Mouse (Mus musculus) liver, embryonic 14.5 days (tissue): ENCODE measurements around the gene Cd200. TPM values are rescaled to one million over a fixed set of nuclear protein-coding genes. Genes with fewer than 3 reads are reported as not detected.

ENCODE experiments used
- ATAC-seq: fragments of 200-750 bp; cut with Nextera tagmentation; 2 replicates; pipeline ENCODE4 v1.8.0; 2017; ENCODE audit warnings: moderate number of reproducible peaks, mild to moderate bottlenecking, moderate library complexity; ENCODE audit not compliant: insufficient read depth
- DNase-seq, 3 experiments: peaks; one replicate each; pipeline ENCODE4 v3.0.0-alpha.2; 2012 to 2013; ENCODE audit warnings: low read depth in 3 of 3, low spot score in 3 of 3
- H3K27ac ChIP-seq: fragments of 300-500 bp; sonication (generic); 2 replicates; pipeline ENCODE4 v1.5.1; 2014; ENCODE audit warnings: moderate library complexity, mild to moderate bottlenecking, control low read depth, inconsistent platforms
- H3K27me3 ChIP-seq: fragments of 300-500 bp; sonication (generic); 2 replicates; pipeline ENCODE4 v1.6.1; 2014; ENCODE audit warnings: mild to moderate bottlenecking, low read length, moderate library complexity; ENCODE audit not compliant: control insufficient read depth, insufficient read depth
- H3K36me3 ChIP-seq: fragments of 300-500 bp; sonication (generic); replicated peaks from 2 replicates; pipeline ENCODE4 v1.6.1; 2014; ENCODE audit warnings: low read depth; ENCODE audit not compliant: control insufficient read depth, insufficient read depth
- H3K4me1 ChIP-seq, 2 experiments: fragments of 200-500 bp in 1 of 2; fragments of 300-500 bp in 1 of 2; sonication (generic) in 1 of 2; replicated peaks; 2 replicates each; pipeline ENCODE4 v1.6.1; 2012 to 2014; ENCODE audit warnings: antibody characterized with exemption in 1 of 2, inconsistent platforms in 1 of 2, low read length in 1 of 2; ENCODE audit not compliant: control insufficient read depth in 2 of 2, insufficient read depth in 2 of 2
- H3K4me2 ChIP-seq: fragments of 300-500 bp; sonication (generic); 2 replicates; pipeline ENCODE4 v1.6.1; 2014; ENCODE audit warnings: low read depth, mild to moderate bottlenecking, control low read depth, moderate library complexity
- H3K4me3 ChIP-seq, 2 experiments: fragments of 200-500 bp in 1 of 2; fragments of 300-500 bp in 1 of 2; sonication (generic) in 1 of 2; 2 replicates each; pipeline ENCODE4 v1.5.1; 2012 to 2014; ENCODE audit warnings: low read depth in 2 of 2, low read length in 2 of 2, mild to moderate bottlenecking in 2 of 2, control low read depth in 1 of 2, inconsistent platforms in 1 of 2, moderate library complexity in 1 of 2; ENCODE audit not compliant: insufficient read depth in 1 of 2
- H3K9ac ChIP-seq: fragments of 300-500 bp; sonication (generic); replicated peaks from 2 replicates; pipeline ENCODE4 v1.6.1; 2014; ENCODE audit warnings: mild to moderate bottlenecking, control low read depth, moderate library complexity
- H3K9me3 ChIP-seq: fragments of 300-500 bp; sonication (generic); 2 replicates; pipeline ENCODE4 v1.6.1; 2016; ENCODE audit warnings: low read length, mixed read lengths; ENCODE audit not compliant: control insufficient read depth
- CTCF ChIP-seq: IDR thresholded peaks from 2 replicates; pipeline ENCODE4 v1.5.1; 2016; ENCODE audit warnings: antibody characterized with exemption, low read depth, control low read depth
- EP300 ChIP-seq: IDR thresholded peaks from 2 replicates; pipeline ENCODE4 v1.6.1; 2016; ENCODE audit warnings: antibody characterized with exemption, low read depth
- WGBS: fragments of 180-500 bp; shearing (Covaris S2); extraction: QIAGEN DNeasy Blood & Tissue Kit; methylation state at CpG from one replicate; pipeline ENCODE4 v1.1.7; 2014; ENCODE audit not compliant: insufficient replicate concordance; 5-methylcytosine and 5-hydroxymethylcytosine counted together
- polyA plus RNA-seq, 2 experiments: library from polyadenylated mRNA; depleted of rRNA in 1 of 2; stranded (reverse) in 1 of 2; unstranded in 1 of 2; fragments of >200 nt; fragmentation: Nextera tagmentation in 1 of 2; extraction: Ambion mirVana in 1 of 2; gene quantifications; 2 replicates each; pipeline versions ENCODE4 v1.2.1 to v1.2.3; 2012 to 2014

The Cd200 gene
- polyA plus RNA-seq, 2 experiments = 0.39 to 0.42 TPM

DNA sequence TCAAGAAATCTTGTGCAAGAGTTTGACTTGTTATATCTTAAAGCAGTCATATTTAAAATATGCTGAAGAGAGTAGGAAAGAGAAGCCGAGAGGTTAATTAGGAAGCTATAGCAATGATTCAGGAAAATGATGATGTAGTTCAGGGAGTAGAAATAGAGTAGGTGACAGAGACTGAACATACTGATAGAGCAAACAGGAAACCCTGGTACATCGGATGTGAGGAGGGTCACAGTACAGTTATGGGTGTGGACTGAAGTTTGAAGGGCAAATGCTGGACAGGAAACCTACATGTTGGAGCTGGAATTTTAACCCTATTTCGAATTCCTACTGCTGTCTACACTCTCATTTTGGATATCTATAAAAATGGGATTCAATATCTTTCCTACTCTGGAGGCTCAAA, 29.9 kb downstream of the Cd200 start:
- no peaks in the 10 kb centered on the region for H3K27me3 ChIP-seq
- no peak for DNase-seq
- ATAC-seq = no peak
- H3K4me1 ChIP-seq = no peaks in the 10 kb centered on the region
- WGBS = 40% methylated on average over 3 of the region's 3 CpGs
- no peak overlapping the region for H3K9ac ChIP-seq
- H3K27ac ChIP-seq = no peak overlapping the region
- H3K4me3 ChIP-seq = no peak overlapping the region
- no peak overlapping the region for H3K4me2 ChIP-seq
- no peaks in the 10 kb centered on the region for H3K9me3 ChIP-seq
- no peaks in the 10 kb centered on the region for H3K36me3 ChIP-seq
- TF ChIP-seq CTCF (no peak), EP300 (no peak)

DNA sequence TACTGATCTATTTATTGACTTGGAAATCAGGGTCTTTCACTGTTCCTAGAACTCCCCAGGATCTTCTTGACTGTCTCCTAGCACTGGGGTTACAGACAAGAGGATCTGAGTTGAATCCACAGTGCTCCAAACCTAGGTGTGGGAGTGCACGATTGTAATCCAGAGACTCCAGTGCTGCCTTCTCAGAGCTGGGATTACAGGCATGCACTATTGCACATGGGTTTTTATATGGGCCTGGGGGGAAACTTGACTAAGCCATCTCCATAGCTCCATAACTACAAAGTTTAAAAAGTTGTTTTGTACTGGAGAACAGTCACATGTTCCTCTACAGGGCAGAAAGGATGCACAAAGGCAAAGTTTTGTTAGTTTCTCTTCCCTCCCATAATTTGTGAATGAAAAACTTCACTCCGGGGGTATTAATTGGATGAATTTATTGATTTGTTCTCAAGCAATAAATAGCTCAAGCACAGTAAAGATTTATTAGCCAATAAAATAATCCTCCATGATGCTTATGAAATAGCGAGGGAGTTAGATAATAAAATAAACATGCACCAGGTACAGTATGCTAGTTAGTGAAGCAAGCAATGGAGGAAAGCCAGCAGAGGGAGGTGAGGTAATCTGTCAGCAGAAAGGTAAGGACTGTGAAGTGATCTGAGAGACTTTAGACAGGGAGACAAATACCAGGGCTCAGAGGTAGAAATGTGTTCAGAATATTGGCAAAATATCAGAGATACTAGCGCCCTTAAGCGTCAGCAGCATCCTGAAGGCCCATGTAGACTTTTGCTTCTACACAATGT, 30.5 kb downstream of the Cd200 start:
- TF ChIP-seq EP300 (no peak), CTCF (no peak)
- no peak overlapping the region for H3K4me2 ChIP-seq
- H3K4me1 ChIP-seq = no peaks in the 10 kb centered on the region
- no peak overlapping the region for H3K9ac ChIP-seq
- no peak overlapping the region for H3K27ac ChIP-seq
- WGBS = 61% methylated on average over 5 of the region's 5 CpGs
- no peak for DNase-seq
- H3K9me3 ChIP-seq = no peaks in the 10 kb centered on the region
- H3K36me3 ChIP-seq = no peaks in the 10 kb centered on the region
- H3K4me3 ChIP-seq = no peak overlapping the region
- no peak for ATAC-seq
- H3K27me3 ChIP-seq = no peaks in the 10 kb centered on the region

DNA sequence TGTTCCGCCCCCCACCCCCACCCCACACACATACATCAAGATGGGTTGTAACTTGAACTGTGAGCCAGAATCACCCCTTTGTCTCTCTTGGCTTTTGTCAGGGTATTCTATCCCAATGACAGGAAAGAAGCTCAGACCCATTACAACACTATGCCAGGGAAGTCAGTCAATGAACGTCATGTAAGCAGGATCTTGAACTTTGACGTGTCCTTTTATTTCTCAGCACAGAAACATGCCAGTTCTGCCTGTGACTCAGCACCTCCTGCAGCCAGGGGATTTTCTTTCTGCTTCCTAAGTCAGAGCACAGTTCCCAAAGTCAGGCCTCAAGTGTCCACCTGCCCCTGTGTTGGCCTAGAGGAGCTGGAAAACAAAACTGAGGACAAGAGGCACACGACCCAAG, 31.5 kb downstream of the Cd200 start:
- Histone ChIP-seq H3K9me3 (no peaks in the 10 kb centered on the region), H3K4me3 (no peak overlapping the region), H3K27ac (no peak overlapping the region), H3K4me2 (no peak overlapping the region), H3K4me1 (no peaks in the 10 kb centered on the region), H3K9ac (no peak overlapping the region), H3K36me3 (no peaks in the 10 kb centered on the region), H3K27me3 (no peaks in the 10 kb centered on the region)
- ATAC-seq (no peak), DNase-seq (no peak)
- no peak for TF ChIP-seq EP300
- TF ChIP-seq CTCF = no peak
- WGBS = 60% methylated on average over 4 of the region's 4 CpGs

DNA sequence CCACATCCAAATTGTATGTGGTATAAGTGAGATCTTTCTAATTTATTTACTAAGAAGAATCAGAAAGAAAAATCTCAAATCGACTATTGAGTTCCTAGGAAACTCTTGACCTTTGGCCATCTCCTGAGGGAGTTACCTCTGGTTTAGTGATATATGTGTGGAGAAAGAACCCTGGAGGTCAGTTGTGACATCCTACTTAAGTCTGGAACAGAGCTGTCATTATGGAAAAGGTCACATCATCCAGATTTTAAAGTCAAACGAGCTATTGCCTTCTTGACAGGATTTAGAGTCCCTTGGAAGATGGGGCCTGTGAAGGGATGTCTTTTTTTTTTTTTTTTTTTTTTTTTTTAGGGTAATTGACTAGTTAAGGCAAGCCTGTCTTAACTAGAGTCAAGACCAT, 32.0 kb downstream of the Cd200 start:
- Histone ChIP-seq H3K4me3 (no peak overlapping the region), H3K4me2 (no peak overlapping the region), H3K27me3 (no peaks in the 10 kb centered on the region), H3K27ac (no peak overlapping the region), H3K9me3 (no peaks in the 10 kb centered on the region), H3K4me1 (no peaks in the 10 kb centered on the region), H3K36me3 (no peaks in the 10 kb centered on the region), H3K9ac (no peak overlapping the region)
- TF ChIP-seq CTCF = no peak
- no peak for TF ChIP-seq EP300
- DNase-seq = no peak
- no peak for ATAC-seq
- WGBS = 41% methylated on average over 2 of the region's 2 CpGs

DNA sequence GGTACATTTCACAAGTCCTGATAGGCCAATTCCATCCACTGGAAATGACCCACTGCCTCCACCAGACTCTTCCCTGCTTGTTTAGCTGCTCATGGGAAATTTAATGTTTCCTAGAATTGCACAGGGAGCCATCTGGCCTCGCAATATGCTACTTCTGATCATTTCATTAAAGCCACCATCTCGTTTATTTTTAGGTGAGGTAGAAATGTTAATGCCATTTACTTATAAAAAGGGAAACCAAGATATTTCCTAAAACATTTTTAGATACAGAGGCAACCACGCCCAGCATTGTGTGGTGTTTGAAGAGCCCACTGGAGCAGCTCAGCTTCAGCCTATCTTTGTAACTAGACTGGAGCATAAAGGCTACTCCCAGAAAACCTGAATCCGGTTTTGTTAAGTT, 32.6 kb downstream of the Cd200 start:
- no peak for ATAC-seq
- Histone ChIP-seq H3K27me3 (no peaks in the 10 kb centered on the region), H3K9ac (no peak overlapping the region), H3K9me3 (no peaks in the 10 kb centered on the region), H3K36me3 (no peaks in the 10 kb centered on the region), H3K4me3 (no peak overlapping the region), H3K4me2 (no peak overlapping the region), H3K27ac (no peak overlapping the region), H3K4me1 (no peaks in the 10 kb centered on the region)
- WGBS = 40% methylated on average over 4 of the region's 4 CpGs
- TF ChIP-seq CTCF (no peak), EP300 (no peak)
- no peak for DNase-seq
